18 mouse cellular contexts compared by ENCODE assay signal in genomic region chr1:178309487-178309886, GRCm38 (mm10). TPM values are rescaled to one million over a fixed set of nuclear protein-coding genes. Genes with fewer than 3 reads are reported as not detected.
A peak's percentile ranks its signal among the peaks of the same experiment; 100 is the strongest.
DNase-seq lines count a peak whose midpoint lies in the region; ATAC-seq lines count a peak whose summit lies in the region.
"Had no signal": no experiment of that assay in that cellular context is flagged by ENCODE, and none has a peak within 500 bp of the region (broad histone marks: within the 10 kb centered on the region; RNA-seq: fewer than 3 reads in every experiment).

No protein-coding gene starts in this region.

- no peak overlapping the region for H3K9ac ChIP-seq in intestine, embryonic 14.5 days (ENCODE audit: low read length)
- H3K9ac ChIP-seq in intestine, embryonic 15.5 days: no peak overlapping the region
- peak overlapping the region; percentile 4; the same call in 1 of the 2 replicates for H3K9ac ChIP-seq in limb, embryonic 13.5 days
- H3K9ac ChIP-seq: embryonic facial prominence, embryonic 12.5 days; forebrain, embryonic 15.5 days had no signal

- H3K36me3 ChIP-seq in intestine, embryonic 14.5 days (ENCODE audit: control insufficient read depth, insufficient read depth, low read length): no peaks in the 10 kb centered on the region
- H3K36me3 ChIP-seq in intestine, embryonic 15.5 days: no peaks in the 10 kb centered on the region
- H3K36me3 ChIP-seq in limb, embryonic 13.5 days: no peaks in the 10 kb centered on the region
- no peaks in the 10 kb centered on the region for H3K36me3 ChIP-seq in limb, embryonic 10.5 days
- H3K36me3 ChIP-seq: embryonic facial prominence, embryonic 12.5 days; forebrain, embryonic 15.5 days had no signal

- H3K4me1 ChIP-seq in intestine, embryonic 14.5 days (replicated peaks; ENCODE audit: control insufficient read depth, insufficient read depth, low read length): no peaks in the 10 kb centered on the region
- no peaks in the 10 kb centered on the region for H3K4me1 ChIP-seq in intestine, embryonic 15.5 days (replicated peaks)
- no peaks in the 10 kb centered on the region for H3K4me1 ChIP-seq in limb, embryonic 13.5 days
- no peaks in the 10 kb centered on the region for H3K4me1 ChIP-seq in limb, embryonic 10.5 days
- H3K4me1 ChIP-seq: embryonic facial prominence, embryonic 12.5 days; forebrain, embryonic 15.5 days had no signal

- peak; percentile 48 for DNase-seq in intestine, embryonic 14.5 days (ENCODE audit: low spot score)
- no peak for DNase-seq in limb, embryonic 10.5 days (ENCODE audit: low spot score)
- DNase-seq in lung, postnatal 10 days: peak; percentile 30
- DNase-seq in lung, adult 18-20 months: no peak
- DNase-seq: adrenal gland, postnatal 14 days; cerebellum, adult 11-12 months; cerebellum, adult 9-10 months; cerebellum, postnatal 25 days; gastrocnemius, postnatal 36 days; heart, adult 2 months; heart, postnatal 36 days had no signal

- no peak overlapping the region for H3K4me2 ChIP-seq in intestine, embryonic 14.5 days (ENCODE audit: low read length)
- no peak overlapping the region for H3K4me2 ChIP-seq in intestine, embryonic 15.5 days (replicated peaks)
- no peak overlapping the region for H3K4me2 ChIP-seq in limb, embryonic 13.5 days (replicated peaks)
- H3K4me2 ChIP-seq: embryonic facial prominence, embryonic 12.5 days; forebrain, embryonic 15.5 days; heart, embryonic 11.5 days had no signal

- ATAC-seq in intestine, embryonic 14.5 days (replicated peaks; ENCODE audit: low FRiP score, low TSS enrichment, low read depth): no peak
- no peak for ATAC-seq in intestine, embryonic 15.5 days
- ATAC-seq in limb, embryonic 13.5 days (ENCODE audit: low FRiP score, low read depth): no peak
- ATAC-seq: forebrain, embryonic 15.5 days; Patski had no signal

- WGBS in intestine, embryonic 14.5 days: 78% methylated on average over 2 of the region's 2 CpGs
- WGBS in intestine, embryonic 15.5 days: 52% methylated on average over 2 of the region's 2 CpGs
- WGBS in limb, embryonic 13.5 days: 66% methylated on average over 2 of the region's 2 CpGs
- WGBS in limb, embryonic 10.5 days: 88% methylated on average over 2 of the region's 2 CpGs

- H3K9me3 ChIP-seq in intestine, embryonic 14.5 days (ENCODE audit: control insufficient read depth, low read length): no peaks in the 10 kb centered on the region
- no peaks in the 10 kb centered on the region for H3K9me3 ChIP-seq in intestine, embryonic 15.5 days
- no peaks in the 10 kb centered on the region for H3K9me3 ChIP-seq in limb, embryonic 13.5 days
- H3K9me3 ChIP-seq in limb, embryonic 10.5 days (replicated peaks): no peaks in the 10 kb centered on the region
- H3K9me3 ChIP-seq: embryonic facial prominence, embryonic 12.5 days; forebrain, embryonic 15.5 days had no signal

- no peak overlapping the region for H3K4me3 ChIP-seq in intestine, embryonic 14.5 days (ENCODE audit: low read depth, low read length)
- H3K4me3 ChIP-seq in intestine, embryonic 15.5 days (replicated peaks): no peak overlapping the region
- H3K4me3 ChIP-seq in limb, embryonic 13.5 days: no peak overlapping the region
- no peak overlapping the region for H3K4me3 ChIP-seq in limb, embryonic 10.5 days
- H3K4me3 ChIP-seq: embryonic facial prominence, embryonic 12.5 days; forebrain, embryonic 15.5 days; heart, adult 2 months had no signal

- H3K27me3 ChIP-seq in intestine, embryonic 14.5 days (replicated peaks; ENCODE audit: control insufficient read depth, insufficient read depth, low read length): no peaks in the 10 kb centered on the region
- H3K27me3 ChIP-seq in intestine, embryonic 15.5 days (replicated peaks): no peaks in the 10 kb centered on the region
- H3K27me3 ChIP-seq in limb, embryonic 13.5 days: no peaks in the 10 kb centered on the region
- H3K27me3 ChIP-seq in limb, embryonic 10.5 days (ENCODE audit: low read depth, poor library complexity, severe bottlenecking): no peaks in the 10 kb centered on the region
- H3K27me3 ChIP-seq: CH12.LX; embryonic facial prominence, embryonic 12.5 days; forebrain, embryonic 15.5 days; Patski had no signal

- H3K27ac ChIP-seq in intestine, embryonic 14.5 days (ENCODE audit: low read depth): no peak overlapping the region
- H3K27ac ChIP-seq in intestine, embryonic 15.5 days: no peak overlapping the region
- H3K27ac ChIP-seq in limb, embryonic 13.5 days: no peak overlapping the region
- no peak overlapping the region for H3K27ac ChIP-seq in limb, embryonic 10.5 days
- H3K27ac ChIP-seq: embryonic facial prominence, embryonic 12.5 days; forebrain, embryonic 15.5 days; heart, adult 2 months had no signal

RNA-seq across cellular contexts. Expression of gene Cox20, which starts 9.4 kb away (rescaled TPM):
- polyA plus RNA-seq in intestine, embryonic 14.5 days (2014; fragmentation: Nextera tagmentation; extraction: Ambion mirVana): 126 and 133 TPM in 2 replicates
- polyA plus RNA-seq in intestine, embryonic 15.5 days (2015; fragmentation: Nextera tagmentation; extraction: Ambion mirVana): 134 and 159 TPM in 2 replicates
- polyA plus RNA-seq in limb, embryonic 13.5 days (2015; fragmentation: Nextera tagmentation; extraction: Ambion mirVana): 133 and 135 TPM in 2 replicates
- 75.7 and 88.5 TPM in 2 replicates for polyA plus RNA-seq in limb, embryonic 10.5 days (2016; fragmentation: Nextera tagmentation; extraction: Ambion mirVana)

RNA-seq across cellular contexts. Expression of gene Hnrnpu, which starts 28.1 kb away (rescaled TPM):
- 378 and 384 TPM in 2 replicates for polyA plus RNA-seq in intestine, embryonic 14.5 days (2014; fragmentation: Nextera tagmentation; extraction: Ambion mirVana)
- polyA plus RNA-seq in intestine, embryonic 15.5 days (2015; fragmentation: Nextera tagmentation; extraction: Ambion mirVana): 300 and 379 TPM in 2 replicates
- 344 TPM in 2 replicates for polyA plus RNA-seq in limb, embryonic 13.5 days (2015; fragmentation: Nextera tagmentation; extraction: Ambion mirVana)
- polyA plus RNA-seq in limb, embryonic 10.5 days (2016; fragmentation: Nextera tagmentation; extraction: Ambion mirVana): 608 TPM in 2 replicates

Comparison
In these comparisons a context has a peak if more than half of its experiments do, and no peak if none do; other contexts are left out.
1. DNase-seq: peak in intestine, embryonic 14.5 days (single experiment) and lung, postnatal 10 days (single experiment); none in limb, embryonic 10.5 days (single experiment) and lung, adult 18-20 months (0 of 2).